Mouse (Mus musculus) right cerebral cortex, postnatal 36 days (tissue): Measurements from ENCODE around the gene Nfx1.

Source experiments
- DNase-seq, 2 experiments: peaks; one replicate each; pipeline ENCODE4 v3.0.0; 2022; ENCODE audit warnings: low spot score in 2 of 2, mixed read lengths in 1 of 2

The Nfx1 gene

DNA sequence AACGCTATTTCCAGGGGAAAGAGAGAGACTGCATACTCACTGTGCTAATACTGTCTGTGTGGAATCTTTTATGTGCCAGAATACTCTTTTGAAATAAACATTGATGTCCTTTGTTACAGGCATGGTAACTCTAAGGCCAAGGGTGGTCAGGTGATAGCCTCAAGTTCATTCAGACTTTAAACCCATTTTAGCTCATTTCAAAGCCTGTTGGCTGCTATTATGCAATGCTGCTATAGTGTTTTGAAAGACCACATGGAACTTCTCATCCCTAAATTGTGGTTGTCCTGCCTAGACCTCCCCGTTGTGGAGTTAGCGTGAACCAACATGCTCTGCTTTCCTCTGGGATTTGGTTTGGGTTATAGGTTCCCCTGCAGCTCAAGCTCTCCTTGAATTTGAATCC lies 5.0 kb downstream of the Nfx1 start:
- no peak for DNase-seq

GRCm38 (mm10) chr4:40976651-40977050 lies 5.9 kb downstream of the Nfx1 start:
- no peak for DNase-seq

DNA sequence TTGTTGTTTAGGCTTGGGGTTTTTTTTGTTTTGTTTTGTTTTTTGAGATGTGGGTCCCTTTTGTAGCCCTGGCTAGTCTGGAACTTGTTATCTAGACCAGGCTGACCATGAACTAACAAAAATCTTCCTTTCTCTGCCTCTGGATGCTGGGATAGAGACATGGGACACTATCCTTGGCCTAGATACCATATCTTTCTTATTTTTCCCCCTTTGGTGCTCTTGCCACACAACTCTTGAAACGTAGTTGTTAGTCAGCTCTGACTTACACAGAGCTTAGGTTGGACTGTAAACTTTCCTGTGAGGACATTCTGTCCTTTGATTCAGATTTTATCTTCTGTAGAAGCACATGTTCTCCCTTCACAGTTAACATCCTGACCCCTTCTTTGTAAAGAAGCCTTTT lies 8.7 kb downstream of the Nfx1 start:
- DNase-seq: no peak

- DNase-seq: no peak
These were observed 11.8 kb downstream of the Nfx1 start for GRCm38 (mm10) chr4:40982486-40982885.

- DNase-seq: no peak
These were observed 13.0 kb downstream of the Nfx1 start for GRCm38 (mm10) chr4:40983686-40984085.

DNA sequence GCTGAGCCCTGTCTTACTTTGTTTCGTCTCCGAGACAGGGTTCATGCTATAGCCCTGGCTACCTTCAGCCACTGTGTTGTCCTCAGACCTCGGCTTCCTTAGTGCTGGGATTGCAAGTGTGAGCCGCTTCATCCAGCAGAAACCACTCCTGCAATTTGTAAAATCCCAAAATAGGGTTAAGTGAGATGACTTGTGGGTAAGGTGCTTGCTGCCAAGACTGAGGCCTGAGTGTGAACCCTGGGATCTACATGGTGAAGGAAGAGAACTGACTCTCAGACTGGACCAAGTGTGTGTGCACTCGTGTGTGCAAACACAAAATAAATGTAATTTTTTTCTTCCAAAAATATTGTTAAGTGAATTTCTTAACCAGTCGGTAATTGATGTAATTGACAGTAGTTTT lies 18.9 kb downstream of the Nfx1 start:
- DNase-seq: no peak

DNA sequence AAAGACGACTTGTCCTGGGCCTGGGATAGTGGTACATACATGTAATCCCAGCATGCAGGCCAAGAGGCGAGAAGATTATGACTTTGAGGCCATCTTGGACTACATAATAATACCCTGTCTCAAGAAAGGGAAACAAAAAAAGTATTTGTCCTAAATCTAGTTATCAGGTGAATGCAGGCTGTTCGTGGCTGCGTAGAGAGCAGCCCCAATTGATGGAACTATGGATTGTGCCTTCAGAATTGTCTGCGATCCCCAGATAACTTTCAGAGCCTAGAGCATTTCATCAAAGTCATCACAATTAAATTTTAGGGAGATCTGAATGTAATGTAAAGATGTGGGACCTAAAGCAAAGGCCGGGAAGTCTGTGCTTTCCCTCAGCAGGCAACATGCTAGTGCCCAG lies 25.6 kb downstream of the Nfx1 start:
- no peak for DNase-seq

DNA sequence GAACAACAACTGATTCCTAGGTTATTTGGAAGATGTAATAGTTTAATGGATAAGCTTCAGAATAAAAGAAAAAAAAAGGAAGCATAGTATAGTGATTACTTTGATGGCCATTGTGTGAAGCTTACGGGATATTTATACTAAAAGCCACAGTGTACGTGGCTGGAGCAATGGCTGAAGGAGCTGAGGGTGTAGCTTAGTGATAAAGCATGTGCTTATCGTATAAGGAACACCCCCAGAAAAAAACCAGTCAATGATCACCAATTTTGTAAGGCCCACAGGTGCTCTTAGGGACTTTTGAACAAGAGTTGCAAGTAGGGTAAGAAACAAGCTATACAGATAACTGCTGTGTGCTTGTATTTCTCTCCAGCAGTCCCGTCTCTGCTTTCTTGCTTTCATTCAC lies 27.2 kb downstream of the Nfx1 start:
- DNase-seq: no peak

DNA sequence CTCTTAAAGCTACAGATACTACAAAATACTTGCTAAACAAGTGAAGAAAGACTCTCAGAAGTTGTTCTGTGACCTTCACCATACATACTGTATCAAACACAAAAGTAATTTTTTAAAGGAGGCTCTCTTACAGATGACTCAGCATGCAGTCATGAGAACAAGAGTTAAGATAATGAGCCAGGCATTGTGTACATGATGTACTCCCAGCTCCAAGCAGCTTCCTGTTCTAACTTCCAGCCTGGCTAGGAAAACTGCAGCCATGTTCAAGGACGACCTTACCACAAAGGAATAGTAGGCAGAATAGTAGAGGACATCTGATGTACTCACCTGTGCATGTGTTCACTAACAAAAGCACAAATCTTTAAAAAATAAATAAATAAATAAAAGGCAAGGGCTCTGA lies 29.6 kb downstream of the Nfx1 start:
- no peak for DNase-seq

- DNase-seq: no peak
These were observed 30.3 kb downstream of the Nfx1 start for GRCm38 (mm10) chr4:41000842-41001639.

DNA sequence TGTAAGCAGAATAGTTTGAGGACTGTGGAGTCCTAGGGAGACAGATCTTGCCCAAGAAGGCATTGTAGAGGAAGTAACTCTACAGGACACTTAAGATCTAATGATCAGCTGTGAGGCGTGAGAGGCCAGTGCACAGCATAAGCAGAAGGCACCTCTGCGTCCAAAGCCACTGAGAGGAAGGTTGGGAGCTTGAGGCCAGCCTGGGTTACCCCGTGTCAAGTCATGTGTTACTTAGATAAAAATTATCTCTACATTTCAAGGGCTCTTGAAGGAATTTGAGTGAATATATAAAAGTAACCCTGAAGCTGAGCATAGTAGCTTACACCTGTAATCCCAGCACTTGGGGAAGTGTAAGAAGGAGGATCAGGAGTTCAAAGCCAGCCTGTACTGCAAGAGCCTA lies 42.6 kb downstream of the Nfx1 start:
- DNase-seq: no peak

- DNase-seq: no peak
These were observed 45.1 kb downstream of the Nfx1 start for GRCm38 (mm10) chr4:41015798-41016197.

DNA sequence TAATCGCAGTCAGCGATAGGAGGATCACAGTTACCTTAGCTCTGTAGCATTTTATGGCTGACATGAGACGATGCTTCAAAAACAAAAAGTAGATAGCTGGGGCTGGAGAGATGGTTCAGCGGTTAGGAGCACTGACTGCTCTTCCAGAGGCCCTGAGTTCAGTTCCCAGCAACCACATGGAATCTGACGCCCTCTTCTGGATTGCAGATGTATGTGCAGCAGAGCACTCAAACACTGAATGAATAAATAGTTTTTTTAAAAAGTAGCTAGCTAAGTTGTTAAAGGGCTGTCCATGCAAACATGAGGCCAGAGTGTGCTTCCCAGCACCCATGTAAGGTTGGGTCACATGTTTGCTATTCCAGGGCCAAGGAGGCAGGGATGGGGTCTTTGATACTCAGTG lies 50.4 kb downstream of the Nfx1 start:
- DNase-seq: no peak

DNA sequence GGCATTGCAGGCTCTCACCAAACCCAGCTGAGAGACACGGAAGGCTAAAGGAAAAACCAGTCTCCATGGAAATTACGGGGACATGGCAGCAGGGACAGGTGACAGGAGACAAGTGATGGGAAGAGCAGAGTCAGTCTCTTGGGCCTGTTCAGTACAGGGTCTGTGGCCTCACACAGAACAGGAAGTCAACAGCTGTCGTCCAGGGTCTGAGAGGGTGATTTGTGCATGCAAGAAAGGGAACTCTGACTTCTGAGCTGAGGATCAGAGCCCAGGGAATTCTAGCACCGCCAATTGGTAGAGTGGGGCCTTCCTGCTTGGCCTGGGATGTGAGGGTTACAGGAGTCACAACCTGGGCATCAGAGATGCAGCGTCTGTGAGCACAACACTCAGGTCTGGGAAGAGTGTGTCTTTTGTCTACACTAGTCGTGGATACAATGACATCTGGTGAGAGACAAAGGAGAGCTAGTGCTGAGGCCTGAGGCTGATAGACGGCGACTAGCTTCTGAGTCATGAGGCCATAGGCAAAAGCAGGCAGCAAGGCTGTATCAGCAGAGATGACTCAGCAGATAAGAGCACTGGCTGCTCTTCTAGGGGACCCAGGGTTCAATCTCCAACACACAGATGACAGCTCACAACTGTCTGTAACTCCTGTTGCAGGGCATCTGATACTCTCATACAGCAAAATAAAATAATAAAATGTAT lies 55.5 kb downstream of the Nfx1 start:
- DNase-seq: no peak

DNA sequence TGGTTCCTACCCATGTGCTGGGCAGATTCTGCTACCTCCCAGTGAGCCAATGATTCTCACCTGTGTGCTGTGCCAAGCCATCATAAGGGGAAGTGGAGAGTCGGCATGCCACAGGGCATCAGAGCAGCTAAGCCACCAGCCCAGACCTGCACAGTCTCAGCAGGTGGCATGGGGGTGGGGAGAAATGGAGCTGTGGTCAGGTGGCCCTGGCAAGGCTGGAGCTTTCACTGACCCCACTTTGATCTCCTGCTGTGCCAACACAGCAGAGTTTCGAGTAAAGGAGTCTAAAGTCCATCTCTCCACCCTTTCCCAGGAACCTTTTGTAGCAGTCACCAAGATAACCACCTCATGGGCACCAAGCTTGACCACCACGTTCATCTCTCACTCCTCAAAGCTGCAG lies 57.2 kb downstream of the Nfx1 start:
- no peak for DNase-seq

- no peak for DNase-seq
These were observed 57.6 kb downstream of the Nfx1 start for GRCm38 (mm10) chr4:41028272-41028671.

GRCm38 (mm10) chr4:41029372-41029771 lies 58.7 kb downstream of the Nfx1 start:
- peak; percentile 72 to 88 for DNase-seq

GRCm38 (mm10) chr4:41031242-41031641 lies 60.5 kb downstream of the Nfx1 start:
- no peak for DNase-seq

GRCm38 (mm10) chr4:41037942-41038341 lies 67.2 kb downstream of the Nfx1 start:
- DNase-seq: no peak

- DNase-seq: no peak
These were observed 70.3 kb downstream of the Nfx1 start for GRCm38 (mm10) chr4:41040983-41041382.

- DNase-seq: no peak
These were observed 72.2 kb downstream of the Nfx1 start for GRCm38 (mm10) chr4:41042880-41043279.

DNA sequence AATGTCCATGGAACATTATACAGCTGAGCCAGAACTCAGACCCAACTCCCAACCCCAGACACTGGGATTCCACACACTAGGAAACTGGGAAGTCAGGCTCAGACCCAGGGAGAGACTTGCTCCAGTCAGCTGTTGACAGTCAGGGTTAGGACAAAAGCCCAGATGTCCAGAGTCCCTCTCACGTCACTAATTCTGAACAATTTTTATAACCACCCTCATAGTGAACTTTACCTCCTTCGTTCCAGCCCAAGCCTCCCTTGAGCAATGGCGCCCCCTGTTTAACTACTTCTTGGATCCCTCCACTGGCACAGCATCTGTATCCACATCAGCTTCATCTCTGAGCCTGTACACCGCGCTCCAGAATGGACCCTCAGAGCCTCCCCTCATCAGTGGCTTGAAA lies 73.3 kb downstream of the Nfx1 start:
- DNase-seq: no peak

- DNase-seq: no peak
These were observed 74.6 kb downstream of the Nfx1 start for GRCm38 (mm10) chr4:41045288-41045687.
